Mouse (Mus musculus) heart, postnatal 0 days (tissue): Measurements from ENCODE around the gene Tasp1. TPM values are rescaled to one million over a fixed set of nuclear protein-coding genes. Genes with fewer than 3 reads are reported as not detected.

Source experiments
- ATAC-seq: fragments of 200-750 bp; cut with Nextera tagmentation; 2 replicates; pipeline ENCODE4 v1.8.0; 2017; ENCODE audit warnings: low read depth, moderate number of reproducible peaks, moderate library complexity; ENCODE audit not compliant: insufficient read depth
- DNase-seq: peaks from one replicate; pipeline ENCODE4 v3.0.0-alpha.2; 2016; ENCODE audit warnings: low spot score
- H3K27ac ChIP-seq: fragments of 300-500 bp; sonication (generic); 2 replicates; pipeline ENCODE4 v1.5.1; 2014; ENCODE audit warnings: low read depth, mild to moderate bottlenecking
- H3K27me3 ChIP-seq: fragments of 300-500 bp; sonication (generic); 2 replicates; pipeline ENCODE4 v1.6.1; 2014; ENCODE audit warnings: low read length, mixed read lengths; ENCODE audit not compliant: control insufficient read depth, insufficient read depth
- H3K36me3 ChIP-seq: fragments of 300-500 bp; sonication (generic); replicated peaks from 2 replicates; pipeline ENCODE4 v1.6.1; 2014; ENCODE audit warnings: low read length, mixed read lengths; ENCODE audit not compliant: control insufficient read depth, insufficient read depth
- H3K4me1 ChIP-seq: fragments of 300-500 bp; sonication (generic); 2 replicates; pipeline ENCODE4 v1.6.1; 2014; ENCODE audit warnings: antibody characterized with exemption; ENCODE audit not compliant: control insufficient read depth, insufficient read depth
- H3K4me2 ChIP-seq: fragments of 300-500 bp; sonication (generic); 2 replicates; pipeline ENCODE4 v1.6.1; 2014; ENCODE audit warnings: low read depth, mild to moderate bottlenecking, low read length, moderate library complexity
- H3K4me3 ChIP-seq: fragments of 300-500 bp; sonication (generic); 2 replicates; pipeline ENCODE4 v1.5.1; 2014; ENCODE audit warnings: low read depth, low read length
- H3K9ac ChIP-seq: fragments of 300-500 bp; sonication (generic); replicated peaks from 2 replicates; pipeline ENCODE4 v1.6.1; 2014; ENCODE audit warnings: low read depth, low read length, mixed read lengths
- H3K9me3 ChIP-seq: fragments of 300-500 bp; sonication (generic); replicated peaks from 2 replicates; pipeline ENCODE4 v1.6.1; 2016; ENCODE audit warnings: low read length; ENCODE audit not compliant: control insufficient read depth
- CTCF ChIP-seq: IDR thresholded peaks from 2 replicates; pipeline ENCODE4 v1.5.1; 2016; ENCODE audit warnings: antibody characterized with exemption, control low read depth, low read depth
- EP300 ChIP-seq: IDR thresholded peaks from 2 replicates; pipeline ENCODE4 v1.6.1; 2016; ENCODE audit warnings: antibody characterized with exemption, low read depth
- WGBS: fragments of 180-500 bp; shearing (Covaris S2); extraction: QIAGEN DNeasy Blood & Tissue Kit; methylation state at CpG from one replicate; pipeline ENCODE4 v1.1.7; 2014; 5-methylcytosine and 5-hydroxymethylcytosine counted together
- polyA plus RNA-seq: library from polyadenylated mRNA; unstranded; fragments of >200 nt; fragmentation: Nextera tagmentation; extraction: Ambion mirVana; gene quantifications from 2 replicates; pipeline ENCODE4 v1.2.1, GENCODE M21; 2015
- total RNA-seq: library from RNA; depleted of rRNA; stranded (reverse); fragments of >200 nt; gene quantifications from 2 replicates; pipeline ENCODE4 v1.2.3, GENCODE M21; 2014; ENCODE audit warnings: low replicate concordance

The Tasp1 gene
- total and polyA plus RNA-seq, 2 experiments from 2014 or later = 1.2 to 9.6 TPM

DNA sequence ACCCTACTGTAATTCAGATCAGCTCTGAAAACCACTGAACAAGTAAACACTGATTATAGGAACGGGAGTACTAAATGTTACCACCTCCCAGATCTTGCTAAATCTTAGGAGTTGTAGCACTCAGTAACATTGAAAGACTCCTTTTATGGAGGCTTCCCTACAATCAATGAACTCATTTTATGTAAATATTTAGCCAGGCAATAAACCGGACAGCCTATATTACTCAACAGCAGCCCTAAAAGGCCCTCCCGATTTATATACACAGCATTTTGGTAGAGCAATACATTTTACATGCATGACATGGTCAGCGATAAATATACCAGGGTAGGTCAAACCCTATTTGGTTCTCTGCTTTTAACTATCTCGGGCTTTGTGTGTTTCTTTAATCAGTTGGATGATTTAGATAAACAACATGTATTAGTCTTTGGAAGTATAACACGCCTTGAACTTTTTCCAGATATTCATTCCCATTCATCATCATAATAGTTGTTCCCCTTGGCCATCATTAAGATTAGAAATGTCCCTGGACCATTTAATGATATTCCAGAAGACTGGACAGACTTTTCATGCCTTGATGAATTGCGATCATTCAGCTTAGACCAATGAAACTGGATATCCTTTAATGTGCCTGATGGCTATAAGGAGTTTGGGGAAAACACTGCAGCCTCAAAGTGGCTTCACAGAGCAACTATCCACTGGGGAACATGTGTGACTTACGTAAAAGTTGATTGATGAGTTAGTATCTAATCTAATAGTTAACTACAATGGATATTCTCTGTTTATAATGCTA is 244.8 kb downstream of the Tasp1 start:
- Histone ChIP-seq H3K4me1 (no peaks in the 10 kb centered on the region), H3K4me3 (no peak overlapping the region), H3K9ac (no peak overlapping the region), H3K36me3 (no peaks in the 10 kb centered on the region), H3K9me3 (no peaks in the 10 kb centered on the region), H3K27me3 (no peaks in the 10 kb centered on the region), H3K27ac (no peak overlapping the region), H3K4me2 (no peak overlapping the region)
- TF ChIP-seq EP300 = no peak
- no peak for TF ChIP-seq CTCF
- no peak for DNase-seq
- WGBS = 78% methylated on average over 8 of the region's 8 CpGs
- ATAC-seq = no peak

DNA sequence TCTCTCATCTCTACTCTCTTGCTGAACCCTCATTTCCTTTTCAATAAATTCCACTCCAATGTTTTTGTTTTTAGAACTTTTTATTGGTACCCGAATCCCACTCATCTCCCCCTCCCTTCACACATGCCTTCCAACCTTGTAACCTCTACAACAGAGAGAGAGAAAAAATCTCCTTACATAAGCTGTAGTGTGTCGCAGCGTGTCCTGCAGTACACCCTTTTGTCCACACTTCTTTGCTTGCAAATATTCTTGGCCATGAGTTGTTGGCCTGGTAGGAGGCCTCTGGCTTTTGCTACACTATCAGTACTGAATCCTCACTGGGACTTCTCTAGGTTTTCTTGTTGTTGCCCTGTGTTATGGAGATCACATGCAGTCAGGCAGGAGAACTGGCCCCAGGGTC is 249.3 kb downstream of the Tasp1 start:
- Histone ChIP-seq H3K27ac (no peak overlapping the region), H3K4me2 (no peak overlapping the region), H3K27me3 (no peaks in the 10 kb centered on the region), H3K9ac (no peak overlapping the region), H3K4me3 (no peak overlapping the region), H3K9me3 (no peaks in the 10 kb centered on the region), H3K36me3 (no peaks in the 10 kb centered on the region), H3K4me1 (no peaks in the 10 kb centered on the region)
- ATAC-seq (no peak), DNase-seq (no peak)
- 62% methylated on average over 3 of the region's 3 CpGs for WGBS
- TF ChIP-seq EP300 (no peak), CTCF (no peak)

DNA sequence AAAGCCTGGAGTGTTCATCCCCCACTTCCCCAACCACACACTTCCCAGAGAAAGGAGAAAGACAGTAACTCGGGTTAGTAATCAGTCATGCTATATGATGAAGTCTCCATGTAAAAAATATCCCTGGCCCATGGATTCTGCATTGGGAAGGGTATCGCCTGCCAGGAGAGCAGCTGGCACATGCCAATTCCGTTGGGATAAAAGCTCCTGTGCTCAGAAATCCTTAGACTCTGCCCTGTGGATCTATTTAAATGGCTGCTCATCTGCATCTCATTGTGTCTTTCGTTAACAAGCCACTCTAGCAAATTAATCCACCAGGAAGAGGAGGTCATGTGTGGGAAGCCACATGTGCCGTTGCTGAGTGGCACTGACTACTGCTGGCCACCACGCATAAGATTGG is 258.7 kb downstream of the Tasp1 start:
- H3K27ac ChIP-seq = no peak overlapping the region
- DNase-seq (no peak), ATAC-seq (no peak)
- H3K4me2 ChIP-seq = no peak overlapping the region
- H3K9me3 ChIP-seq = no peaks in the 10 kb centered on the region
- no peak for TF ChIP-seq CTCF
- WGBS = 80% methylated on average over 6 of the region's 6 CpGs
- H3K4me1 ChIP-seq = no peaks in the 10 kb centered on the region
- H3K36me3 ChIP-seq = no peaks in the 10 kb centered on the region
- no peak overlapping the region for H3K4me3 ChIP-seq
- H3K9ac ChIP-seq = no peak overlapping the region
- H3K27me3 ChIP-seq = no peaks in the 10 kb centered on the region

DNA sequence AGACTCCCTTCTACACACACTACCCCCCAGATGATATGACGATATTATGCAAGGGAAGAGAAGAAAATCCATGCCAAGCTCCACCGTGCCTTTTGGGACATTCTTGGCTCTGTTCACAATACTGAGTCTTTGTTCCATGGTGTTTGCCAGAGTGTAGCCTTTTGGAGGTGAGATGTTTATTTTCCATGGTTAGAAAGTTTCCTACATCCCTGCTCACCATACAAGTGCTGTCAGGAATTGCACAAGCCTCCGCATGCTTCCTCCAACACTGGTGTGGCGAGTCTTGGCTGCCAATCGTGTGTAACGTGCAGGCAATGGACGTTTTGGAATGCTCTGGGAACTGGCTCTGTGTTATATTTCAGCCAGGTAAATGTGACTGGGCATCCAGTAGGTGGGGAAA is 262.6 kb downstream of the Tasp1 start:
- Histone ChIP-seq H3K9me3 (no peaks in the 10 kb centered on the region), H3K36me3 (no peaks in the 10 kb centered on the region), H3K4me2 (no peak overlapping the region), H3K4me1 (no peaks in the 10 kb centered on the region), H3K27me3 (no peaks in the 10 kb centered on the region), H3K27ac (no peak overlapping the region), H3K4me3 (no peak overlapping the region), H3K9ac (no peak overlapping the region)
- DNase-seq (no peak), ATAC-seq (no peak)
- 78% methylated on average over 7 of the region's 7 CpGs for WGBS
- TF ChIP-seq CTCF (no peak), EP300 (no peak)

DNA sequence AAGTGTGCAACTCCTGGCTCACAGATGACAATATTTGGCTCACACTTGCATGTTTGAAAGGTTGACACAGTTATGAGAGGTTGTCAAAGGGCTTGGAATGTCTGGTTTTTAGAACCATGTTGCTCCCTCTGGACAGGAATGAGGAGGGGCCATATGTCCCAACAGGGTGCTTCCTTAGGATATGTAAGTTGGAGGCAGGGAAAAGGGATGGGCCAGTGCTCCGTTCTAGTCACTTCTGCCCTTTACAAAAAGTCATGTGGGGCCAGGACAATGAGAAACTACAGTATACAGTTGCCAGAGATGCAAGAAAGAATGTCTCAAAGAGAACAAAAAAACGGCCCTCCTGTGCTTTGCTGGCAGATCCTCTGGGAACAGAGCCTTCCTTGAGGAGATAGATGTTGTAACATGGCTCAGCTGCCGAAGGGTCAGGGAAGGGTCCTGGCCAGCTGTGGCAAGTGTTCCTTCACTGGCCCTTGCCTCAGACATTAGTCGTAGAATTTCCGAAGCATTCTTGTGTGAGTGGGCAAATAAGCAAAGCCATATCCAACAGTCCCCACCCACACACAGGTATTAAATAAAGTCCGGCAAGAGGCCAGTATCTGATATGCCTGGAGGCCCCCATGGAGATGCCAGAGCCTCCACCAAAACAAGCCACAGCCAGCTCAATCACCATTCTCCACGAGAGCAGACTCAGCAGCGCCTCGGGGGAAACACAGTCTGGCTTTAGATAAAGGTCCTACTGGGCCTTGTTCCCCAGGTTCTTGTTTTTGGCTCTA is 274.1 kb downstream of the Tasp1 start:
- no peak for DNase-seq
- Histone ChIP-seq H3K27ac (no peak overlapping the region), H3K27me3 (no peaks in the 10 kb centered on the region), H3K9me3 (no peaks in the 10 kb centered on the region), H3K36me3 (no peaks in the 10 kb centered on the region), H3K4me3 (no peak overlapping the region), H3K4me1 (no peaks in the 10 kb centered on the region), H3K4me2 (no peak overlapping the region), H3K9ac (no peak overlapping the region)
- 63% methylated on average over 9 of the region's 9 CpGs for WGBS
- ATAC-seq = no peak
- TF ChIP-seq EP300 = no peak
- no peak for TF ChIP-seq CTCF
